In genomic region chr7:73816255-73816996, GRCm38 (mm10) we compare ENCODE assay signal across 20 mouse cellular contexts.
A peak's percentile ranks its signal among the peaks of the same experiment; 100 is the strongest.
DNase-seq lines count a peak whose midpoint lies in the region; ATAC-seq and TF ChIP-seq lines count a peak whose summit lies in the region.
"Had no signal": no experiment of that assay in that cellular context is flagged by ENCODE, and none has a peak within 500 bp of the region (broad histone marks: within the 10 kb centered on the region; RNA-seq: fewer than 3 reads in every experiment).

No protein-coding gene starts in this region.

- no peaks in the 10 kb centered on the region for H3K27me3 ChIP-seq in kidney, postnatal 0 days (ENCODE audit: insufficient read depth, low read length)
- no peaks in the 10 kb centered on the region for H3K27me3 ChIP-seq in testis, adult 2 months (ENCODE audit: control insufficient read depth, insufficient read depth, low read length)
- no peaks in the 10 kb centered on the region for H3K27me3 ChIP-seq in stomach, embryonic 15.5 days (replicated peaks)
- no peaks in the 10 kb centered on the region for H3K27me3 ChIP-seq in hindbrain, embryonic 12.5 days
- H3K27me3 ChIP-seq: embryonic facial prominence, embryonic 12.5 days; forebrain, embryonic 15.5 days; heart, embryonic 15.5 days had no signal

- H3K36me3 ChIP-seq in kidney, postnatal 0 days (ENCODE audit: insufficient read depth, low read length), result no peaks in the 10 kb centered on the region
- no peaks in the 10 kb centered on the region for H3K36me3 ChIP-seq in testis, adult 2 months (ENCODE audit: control insufficient read depth, insufficient read depth, low read length)
- H3K36me3 ChIP-seq in stomach, embryonic 15.5 days, result no peaks in the 10 kb centered on the region
- H3K36me3 ChIP-seq in hindbrain, embryonic 12.5 days, result no peaks in the 10 kb centered on the region
- H3K36me3 ChIP-seq: embryonic facial prominence, embryonic 12.5 days; forebrain, embryonic 15.5 days; heart, embryonic 10.5 days; heart, embryonic 15.5 days had no signal

- ATAC-seq in kidney, postnatal 0 days (replicated peaks; ENCODE audit: low FRiP score, low read depth), result no peak
- peak; percentile 69 for ATAC-seq in stomach, embryonic 15.5 days (ENCODE audit: insufficient read depth, low FRiP score, low read depth)
- ATAC-seq in hindbrain, embryonic 12.5 days (ENCODE audit: low FRiP score), result no peak
- ATAC-seq: forebrain, embryonic 15.5 days; Patski had no signal

- H3K27ac ChIP-seq in kidney, postnatal 0 days, result peak overlapping the region; percentile 2; the same call in 1 of the 2 replicates
- peak overlapping the region; percentile 99 for H3K27ac ChIP-seq in testis, adult 2 months (ENCODE audit: control insufficient read depth, insufficient read depth, low read depth, low read length)
- H3K27ac ChIP-seq in stomach, embryonic 15.5 days, result no peak overlapping the region
- no peak overlapping the region for H3K27ac ChIP-seq in hindbrain, embryonic 12.5 days
- H3K27ac ChIP-seq: embryonic facial prominence, embryonic 12.5 days; forebrain, embryonic 15.5 days; heart, embryonic 10.5 days; heart, embryonic 15.5 days; hindbrain, embryonic 14.5 days had no signal

- WGBS in kidney, postnatal 0 days, result 69% methylated on average over 8 of the region's 8 CpGs
- WGBS in stomach, embryonic 15.5 days, result 71% methylated on average over 8 of the region's 8 CpGs
- 88% methylated on average over 8 of the region's 8 CpGs for WGBS in hindbrain, embryonic 12.5 days

- no peak overlapping the region for H3K4me3 ChIP-seq in kidney, postnatal 0 days (replicated peaks; ENCODE audit: low read depth, low read length)
- H3K4me3 ChIP-seq in testis, adult 2 months (ENCODE audit: control insufficient read depth, low read depth, low read length), result peak overlapping the region; percentile 85
- no peak overlapping the region for H3K4me3 ChIP-seq in stomach, embryonic 15.5 days (replicated peaks)
- H3K4me3 ChIP-seq in hindbrain, embryonic 12.5 days, result no peak overlapping the region
- H3K4me3 ChIP-seq: embryonic facial prominence, embryonic 12.5 days; forebrain, embryonic 15.5 days; heart, embryonic 10.5 days; heart, embryonic 15.5 days had no signal

- DNase-seq in kidney, postnatal 0 days (ENCODE audit: low spot score), result no peak
- no peak for DNase-seq in kidney, postnatal 36 days
- no peak for DNase-seq in testis, postnatal 10 days (ENCODE audit: low spot score)
- no peak for DNase-seq in cerebellum, postnatal 4 days (ENCODE audit: low spot score in 2 of 2)
- DNase-seq: adrenal gland, adult 2 months; adrenal gland, postnatal 36 days; cerebellum, adult 8-10 months; cerebellum, postnatal 14 days; gastrocnemius, postnatal 36 days; heart, adult 18-20 months; heart, postnatal 14 days had no signal

- H3K4me1 ChIP-seq in kidney, postnatal 0 days (replicated peaks; ENCODE audit: insufficient read depth, low read length), result no peaks in the 10 kb centered on the region
- H3K4me1 ChIP-seq in testis, adult 2 months (ENCODE audit: control insufficient read depth, insufficient read depth, low read length), result peaks cover 15% of the 10 kb centered on the region
- H3K4me1 ChIP-seq in stomach, embryonic 15.5 days, result no peaks in the 10 kb centered on the region
- no peaks in the 10 kb centered on the region for H3K4me1 ChIP-seq in hindbrain, embryonic 12.5 days
- H3K4me1 ChIP-seq: embryonic facial prominence, embryonic 12.5 days; forebrain, embryonic 15.5 days; heart, embryonic 10.5 days; heart, embryonic 15.5 days had no signal

- no peak overlapping the region for H3K9ac ChIP-seq in kidney, postnatal 0 days (ENCODE audit: low read depth, low read length)
- no peak overlapping the region for H3K9ac ChIP-seq in stomach, embryonic 15.5 days
- no peak overlapping the region for H3K9ac ChIP-seq in hindbrain, embryonic 12.5 days
- H3K9ac ChIP-seq: embryonic facial prominence, embryonic 12.5 days; forebrain, embryonic 15.5 days; heart, embryonic 15.5 days; hindbrain, embryonic 14.5 days had no signal

- no peak for TF ChIP-seq CTCF in kidney, postnatal 0 days (IDR thresholded peaks at IDR 0.05; ENCODE audit: low read depth)
- TF ChIP-seq CTCF in testis, adult 2 months (IDR thresholded peaks at IDR 0.05; ENCODE audit: control insufficient read depth, insufficient read depth, insufficient replicate concordance, low read depth, low read length), result no peak

- peak; percentile 55; the same call in 1 of the 2 replicates for TF ChIP-seq POLR2A in testis, adult 2 months (IDR thresholded peaks at IDR 0.05; ENCODE audit: control insufficient read depth, low read depth, low read length)

- no peak overlapping the region for H3K4me2 ChIP-seq in kidney, postnatal 0 days (ENCODE audit: low read length)
- H3K4me2 ChIP-seq in stomach, embryonic 15.5 days, result no peak overlapping the region
- no peak overlapping the region for H3K4me2 ChIP-seq in hindbrain, embryonic 12.5 days (replicated peaks)
- H3K4me2 ChIP-seq: embryonic facial prominence, embryonic 12.5 days; forebrain, embryonic 15.5 days; heart, embryonic 15.5 days; hindbrain, embryonic 14.5 days had no signal

- H3K9me3 ChIP-seq in kidney, postnatal 0 days (replicated peaks; ENCODE audit: low read length), result no peaks in the 10 kb centered on the region
- H3K9me3 ChIP-seq in stomach, embryonic 15.5 days, result no peaks in the 10 kb centered on the region
- H3K9me3 ChIP-seq in hindbrain, embryonic 12.5 days (replicated peaks), result no peaks in the 10 kb centered on the region
- H3K9me3 ChIP-seq: embryonic facial prominence, embryonic 12.5 days; forebrain, embryonic 15.5 days; heart, embryonic 10.5 days; heart, embryonic 15.5 days had no signal

Comparison
In these comparisons a context has a peak if more than half of its experiments do, and no peak if none do; other contexts are left out.
1. H3K27ac ChIP-seq: peak in kidney, postnatal 0 days (single experiment) and testis, adult 2 months (single experiment); none in stomach, embryonic 15.5 days (single experiment) and hindbrain, embryonic 12.5 days (single experiment).